22 mouse cellular contexts compared by ENCODE assay signal in the genomic region with DNA sequence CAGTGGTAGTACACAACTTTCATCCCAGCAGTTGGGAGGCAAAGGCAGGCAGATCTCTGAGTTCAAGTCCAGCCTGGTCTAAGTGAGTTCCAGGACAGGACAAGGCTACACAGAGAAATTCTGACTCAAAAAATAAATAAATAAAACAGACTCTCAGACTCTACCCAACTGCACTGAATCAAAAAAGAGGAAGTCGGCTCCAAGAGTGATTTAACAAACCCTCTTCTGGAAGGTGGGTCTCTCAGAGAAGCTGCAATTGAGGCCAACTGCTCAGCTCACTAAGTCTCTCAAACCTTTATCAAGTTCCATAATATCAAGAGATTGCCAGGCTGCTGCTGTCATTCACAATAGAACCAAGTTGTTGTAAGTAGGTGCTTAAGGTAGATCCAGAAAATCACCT. TPM values are rescaled to one million over a fixed set of nuclear protein-coding genes. Genes with fewer than 3 reads are reported as not detected.
"Had no signal": no experiment of that assay in that cellular context is flagged by ENCODE, and none has a peak within 500 bp of the region (broad histone marks: within the 10 kb centered on the region; RNA-seq: fewer than 3 reads in every experiment).

No protein-coding gene starts in this region.

- H3K9ac ChIP-seq: kidney, embryonic 15.5 days; limb, embryonic 12.5 days; limb, embryonic 15.5 days; liver, embryonic 14.5 days; liver, postnatal 0 days; lung, embryonic 14.5 days; midbrain, embryonic 12.5 days had no signal

- H3K4me3 ChIP-seq: kidney, embryonic 15.5 days; limb, embryonic 12.5 days; limb, embryonic 15.5 days; megakaryocyte, embryonic 14.5 days; midbrain, embryonic 12.5 days had no signal

- H3K4me2 ChIP-seq: kidney, embryonic 15.5 days; limb, embryonic 12.5 days; limb, embryonic 15.5 days; liver, embryonic 11.5 days; lung, embryonic 14.5 days; midbrain, embryonic 12.5 days had no signal

- DNase-seq: kidney, adult 2 months; kidney, postnatal 14 days; left cerebral cortex, postnatal 4 days; liver, postnatal 0 days; lung, embryonic 14.5 days; right cerebral cortex, postnatal 14 days; right cerebral cortex, postnatal 4 days; thymus, postnatal 25 days had no signal

- H3K36me3 ChIP-seq: kidney, embryonic 15.5 days; limb, embryonic 12.5 days; limb, embryonic 15.5 days; midbrain, embryonic 12.5 days had no signal

- H3K27ac ChIP-seq: kidney, embryonic 15.5 days; limb, embryonic 12.5 days; limb, embryonic 15.5 days; liver, embryonic 14.5 days; macrophage; midbrain, embryonic 12.5 days; stomach, postnatal 0 days had no signal

- H3K9me3 ChIP-seq: kidney, embryonic 15.5 days; limb, embryonic 12.5 days; limb, embryonic 15.5 days; megakaryocyte, embryonic 14.5 days; midbrain, embryonic 12.5 days had no signal

- ATAC-seq: liver, postnatal 0 days; lung, postnatal 0 days; midbrain, embryonic 16.5 days had no signal

RNA-seq across cellular contexts. Expression of a gene that starts 1.9 kb away (rescaled TPM):
- total RNA-seq: layer of hippocampus, postnatal 14 days had no signal
- polyA plus RNA-seq: limb, embryonic 12.5 days; liver, embryonic 11.5 days; liver, postnatal 0 days; lung, embryonic 14.5 days; macrophage; neural tube, embryonic 11.5 days; stomach, embryonic 14.5 days; stomach, postnatal 0 days had no signal

RNA-seq across cellular contexts. Expression of a gene that starts 5.1 kb away (rescaled TPM):
- polyA plus RNA-seq: liver, postnatal 0 days; macrophage; neural tube, embryonic 11.5 days had no signal
